Mouse (Mus musculus) splenic B cell, adult 2 months (primary cell): ENCODE data around the gene Lamtor4.

Experiments used
- DNase-seq: peaks from one replicate; pipeline ENCODE4 v3.0.0-alpha.2; 2011; ENCODE audit warnings: low read depth, low spot score
- H3K27me3 ChIP-seq: 2 replicates; pipeline ENCODE4 v1.6.1; 2012; ENCODE audit warnings: mild to moderate bottlenecking, low read length, moderate library complexity, mixed read lengths; ENCODE audit not compliant: control insufficient read depth, poor library complexity, insufficient read depth, severe bottlenecking
- H3K36me3 ChIP-seq: 2 replicates; pipeline ENCODE4 v1.6.1; 2012; ENCODE audit warnings: mild to moderate bottlenecking, low read length, moderate library complexity, mixed read lengths; ENCODE audit not compliant: control insufficient read depth, poor library complexity, insufficient read depth, severe bottlenecking

The Lamtor4 gene

GRCm38 (mm10) chr5:138268980-138269379, 13.7 kb downstream of the Lamtor4 start:
- no peaks in the 10 kb centered on the region for H3K27me3 ChIP-seq
- no peak for DNase-seq

DNA sequence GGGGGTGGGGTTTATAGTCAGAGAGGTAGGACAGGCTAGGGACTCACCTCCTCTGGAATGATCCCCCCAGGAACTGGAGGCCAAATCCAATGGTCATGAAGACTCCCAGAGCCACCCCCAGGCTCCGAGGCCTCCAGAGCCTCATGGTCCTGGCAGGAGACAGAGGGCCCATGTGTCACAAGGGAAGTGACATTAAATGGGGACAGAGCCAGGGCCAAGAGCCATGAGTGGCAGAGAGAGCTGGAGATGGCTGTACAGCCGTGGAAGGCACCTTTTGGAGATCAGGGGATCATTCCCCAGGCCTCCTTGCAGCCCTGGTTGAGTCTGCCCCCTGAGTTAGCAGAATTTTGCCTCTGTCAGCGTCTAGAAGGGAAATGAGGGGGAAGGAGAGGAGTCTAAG, 15.9 kb downstream of the Lamtor4 start:
- no peaks in the 10 kb centered on the region for H3K36me3 ChIP-seq
- no peaks in the 10 kb centered on the region for H3K27me3 ChIP-seq
- DNase-seq, result no peak

More at GRCm38 (mm10) chr5:138268980-138269379, 13.7 kb downstream of the Lamtor4 start:
- H3K36me3 ChIP-seq, result no peaks in the 10 kb centered on the region

- no peaks in the 10 kb centered on the region for H3K27me3 ChIP-seq
- no peaks in the 10 kb centered on the region for H3K36me3 ChIP-seq
- no peak for DNase-seq
Measured at GRCm38 (mm10) chr5:138272409-138272923, 17.2 kb downstream of the Lamtor4 start, which contains the start of gene Gal3st4. Gal3st4 (minus strand) TSS chr5:138272840.

DNA sequence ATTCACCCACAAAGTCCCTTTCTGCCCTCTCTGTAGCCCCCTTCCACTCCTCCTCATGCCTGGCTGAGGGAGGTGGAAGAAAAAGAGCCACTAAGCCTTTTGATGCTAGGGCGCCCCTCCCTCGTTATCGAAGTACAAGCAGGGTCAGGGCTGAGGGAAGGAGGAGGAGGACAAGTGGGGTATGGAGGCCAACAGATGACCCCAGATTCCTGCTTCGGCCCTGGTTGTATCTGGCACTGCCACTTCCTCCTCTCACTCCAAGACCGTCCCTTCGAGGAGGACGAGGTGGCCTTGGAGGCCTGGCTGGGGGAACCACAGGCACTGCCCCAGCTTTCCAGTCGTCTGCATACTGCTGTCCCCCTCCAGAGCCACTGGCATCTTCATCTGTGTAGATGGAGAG, 18.9 kb downstream of the Lamtor4 start:
- Histone ChIP-seq H3K27me3 (no peaks in the 10 kb centered on the region), H3K36me3 (no peaks in the 10 kb centered on the region)
- DNase-seq, result no peak

DNA sequence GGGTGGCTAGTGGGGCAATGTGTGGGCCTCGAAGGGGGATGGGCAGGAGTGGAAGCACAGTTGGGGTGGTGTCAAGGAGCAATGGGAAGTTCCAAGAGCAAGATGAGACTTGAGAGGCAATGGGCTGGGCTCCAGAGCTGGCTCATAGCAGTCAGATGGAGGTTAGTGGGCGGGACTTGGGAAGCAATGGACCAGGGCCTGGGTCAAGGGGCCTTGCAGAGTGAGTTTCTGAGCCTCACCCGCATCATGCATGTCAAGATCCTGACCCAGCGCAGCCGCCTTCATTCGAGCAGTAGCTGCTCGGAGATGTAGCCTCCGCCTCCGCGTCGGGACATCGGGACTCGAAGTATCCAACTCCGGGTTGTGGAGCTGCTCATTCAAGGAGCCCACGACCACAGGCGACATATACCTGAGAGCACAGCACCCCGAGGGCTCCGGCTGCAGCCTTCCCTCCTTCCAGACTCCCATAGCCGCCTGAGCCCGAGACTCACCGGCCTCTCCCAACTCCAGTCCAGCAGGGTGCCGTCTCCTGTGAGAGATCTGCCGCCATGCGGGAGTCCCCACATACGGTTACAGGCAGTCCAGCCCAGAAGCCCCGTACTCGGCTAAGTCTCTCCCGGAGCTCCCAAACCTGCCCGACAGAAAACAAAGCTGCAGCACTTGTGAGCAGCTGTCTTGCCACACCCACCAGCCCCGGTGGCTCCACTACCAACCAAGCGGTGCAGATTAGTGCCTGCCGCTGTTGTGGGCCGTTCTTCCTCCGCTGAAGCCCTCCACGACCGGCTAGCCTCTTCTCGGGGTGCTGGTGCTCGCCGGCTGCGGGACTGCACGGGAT, 20.2 kb downstream of the Lamtor4 start:
- no peaks in the 10 kb centered on the region for H3K27me3 ChIP-seq
- H3K36me3 ChIP-seq, result no peaks in the 10 kb centered on the region
- DNase-seq, result no peak

- H3K36me3 ChIP-seq, result no peaks in the 10 kb centered on the region; the same call in 1 of the 2 replicates
- H3K27me3 ChIP-seq, result no peaks in the 10 kb centered on the region
- DNase-seq, result no peak
Measured at GRCm38 (mm10) chr5:138277994-138278393, 22.7 kb downstream of the Lamtor4 start.

- H3K36me3 ChIP-seq, result no peaks in the 10 kb centered on the region; the same call in 1 of the 2 replicates
- peak; percentile 95 for DNase-seq
- H3K27me3 ChIP-seq, result no peaks in the 10 kb centered on the region
Measured at GRCm38 (mm10) chr5:138279585-138280424, 24.5 kb downstream of the Lamtor4 start, which contains the start of the genes Gm43720, Gpc2 and Stag3. Gm43720 (minus strand) TSS chr5:138279958. Gpc2 (minus strand) TSS chr5:138280005. Stag3 (plus strand) TSS chr5:138280240.

DNA sequence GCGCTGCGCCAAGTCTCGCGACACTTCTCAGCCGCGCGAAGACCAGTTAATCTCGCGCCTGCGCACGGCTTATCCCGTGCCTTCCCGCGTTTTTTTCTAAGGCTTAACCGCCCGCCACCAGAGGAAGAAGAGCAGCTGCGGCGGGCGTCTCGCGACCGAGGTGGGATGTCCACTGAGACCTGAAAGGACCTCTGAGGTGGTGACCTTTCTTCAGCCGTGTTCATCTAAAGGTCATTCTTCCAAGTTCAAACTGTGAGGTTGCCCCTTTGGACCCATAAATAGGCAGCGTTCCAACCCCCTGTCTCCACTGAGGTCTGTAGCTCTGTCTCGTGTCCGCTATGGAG, 25.1 kb downstream of the Lamtor4 start:
- no peaks in the 10 kb centered on the region for H3K27me3 ChIP-seq
- no peak for DNase-seq
- H3K36me3 ChIP-seq, result no peaks in the 10 kb centered on the region; the same call in 1 of the 2 replicates

DNA sequence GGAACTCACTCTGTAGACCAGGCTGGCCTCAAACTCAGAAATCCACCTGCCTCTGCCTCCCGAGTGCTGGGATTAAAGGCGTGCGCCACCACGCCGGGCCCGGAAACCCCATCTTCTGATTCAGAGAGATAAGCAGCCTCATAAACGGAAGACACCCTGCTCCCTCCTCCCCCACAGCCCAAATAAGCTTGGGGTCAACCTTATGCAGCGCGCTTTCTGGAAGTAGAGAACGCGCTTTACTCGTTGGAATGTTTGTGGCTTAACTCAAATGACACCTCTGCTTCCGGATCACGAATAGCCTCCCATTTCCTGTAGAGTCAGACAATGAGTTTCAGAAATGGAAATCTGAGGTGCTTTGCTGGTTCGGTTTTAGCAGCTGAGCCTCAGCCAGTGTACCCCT, 25.5 kb downstream of the Lamtor4 start:
- H3K36me3 ChIP-seq, result no peaks in the 10 kb centered on the region; the same call in 1 of the 2 replicates
- no peaks in the 10 kb centered on the region for H3K27me3 ChIP-seq
- no peak for DNase-seq

DNA sequence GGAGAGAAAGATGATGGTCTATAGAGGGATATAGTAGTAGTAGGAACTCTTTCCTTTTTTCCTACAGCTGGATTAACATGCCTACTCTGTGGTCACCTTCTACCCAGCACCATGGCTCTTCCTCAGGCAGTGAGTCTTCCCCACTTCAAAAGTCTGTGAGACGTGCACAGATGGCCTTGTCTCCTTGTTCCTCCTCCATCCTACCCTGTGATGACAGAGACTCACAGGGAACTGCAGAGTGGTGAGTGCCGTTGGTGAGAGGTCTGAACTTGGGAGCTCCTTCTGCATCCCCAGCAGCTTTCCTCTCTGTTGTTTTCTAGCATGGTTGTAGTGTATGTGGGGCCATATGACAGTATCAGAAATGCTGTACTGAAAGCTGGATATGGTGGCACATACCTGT, 26.5 kb downstream of the Lamtor4 start:
- Histone ChIP-seq H3K27me3 (no peaks in the 10 kb centered on the region), H3K36me3 (no peaks in the 10 kb centered on the region; the same call in 1 of the 2 replicates)
- DNase-seq, result no peak

GRCm38 (mm10) chr5:138283540-138283939, 28.3 kb downstream of the Lamtor4 start:
- Histone ChIP-seq H3K36me3 (no peaks in the 10 kb centered on the region; the same call in 1 of the 2 replicates), H3K27me3 (no peaks in the 10 kb centered on the region)
- DNase-seq, result peak; percentile 53

DNA sequence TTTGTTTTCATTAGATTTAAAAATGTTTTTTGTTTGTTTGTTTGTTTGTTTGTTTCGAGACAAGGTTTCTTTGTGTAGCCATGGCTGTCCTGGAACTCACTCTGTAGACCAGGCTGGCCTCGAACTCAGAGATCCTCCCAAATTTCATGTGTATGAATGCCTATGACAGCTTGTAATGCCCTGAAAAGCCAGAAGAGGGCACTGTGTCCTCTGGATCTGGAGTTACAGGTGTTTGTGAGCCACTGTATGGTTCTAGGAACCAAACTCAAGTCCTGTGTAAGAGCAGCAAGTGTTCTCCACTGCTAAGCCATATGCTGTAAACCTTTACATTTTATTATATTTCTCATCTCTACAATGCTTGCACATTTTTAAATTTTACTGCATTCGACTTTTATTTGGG, 32.6 kb downstream of the Lamtor4 start:
- Histone ChIP-seq H3K27me3 (no peaks in the 10 kb centered on the region), H3K36me3 (no peaks in the 10 kb centered on the region)
- DNase-seq, result peak; percentile 55

GRCm38 (mm10) chr5:138291638-138292037, 36.4 kb downstream of the Lamtor4 start:
- Histone ChIP-seq H3K36me3 (no peaks in the 10 kb centered on the region), H3K27me3 (no peaks in the 10 kb centered on the region)
- no peak for DNase-seq

- no peak for DNase-seq
- Histone ChIP-seq H3K36me3 (no peaks in the 10 kb centered on the region), H3K27me3 (no peaks in the 10 kb centered on the region)
Measured at GRCm38 (mm10) chr5:138294158-138294557, 38.9 kb downstream of the Lamtor4 start.

- no peaks in the 10 kb centered on the region for H3K27me3 ChIP-seq
- no peaks in the 10 kb centered on the region for H3K36me3 ChIP-seq
- DNase-seq, result no peak
Measured at GRCm38 (mm10) chr5:138299613-138300012, 44.3 kb downstream of the Lamtor4 start.
